19 mouse cellular contexts compared by ENCODE assay signal in the genomic region with DNA sequence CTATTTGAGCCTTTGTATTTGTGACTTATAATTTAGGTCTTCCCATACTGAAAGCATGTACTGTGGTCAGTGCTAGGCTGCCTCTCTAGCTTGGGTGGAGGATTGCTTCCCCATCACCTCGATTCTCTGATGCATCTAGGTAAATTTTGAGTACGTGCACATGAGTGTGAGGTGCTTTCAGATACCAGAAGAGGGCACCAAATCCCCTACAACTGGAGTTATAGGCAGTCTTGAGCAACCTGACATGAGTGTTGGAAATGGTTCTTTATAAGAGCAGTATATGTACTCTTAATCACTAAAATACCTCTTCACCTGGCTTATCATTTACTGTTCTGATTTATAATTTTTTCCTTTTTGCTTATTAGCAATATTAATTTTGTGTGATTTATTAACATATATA.
DNase-seq lines count a peak whose midpoint lies in the region; ATAC-seq and TF ChIP-seq lines count a peak whose summit lies in the region.
"Had no signal": no experiment of that assay in that cellular context is flagged by ENCODE, and none has a peak within 500 bp of the region (broad histone marks: within the 10 kb centered on the region; RNA-seq: fewer than 3 reads in every experiment).

No protein-coding gene starts in this region.

- no peak overlapping the region for H3K27ac ChIP-seq in hindbrain, embryonic 11.5 days (ENCODE audit: low read depth, low read length)
- no peak overlapping the region for H3K27ac ChIP-seq in hindbrain, embryonic 14.5 days
- no peak overlapping the region for H3K27ac ChIP-seq in MEL (ENCODE audit: control insufficient read depth, low read depth, low read length)
- H3K27ac ChIP-seq in limb, embryonic 10.5 days: no peak overlapping the region
- H3K27ac ChIP-seq: embryonic facial prominence, embryonic 12.5 days; forebrain, embryonic 15.5 days; hindbrain, embryonic 10.5 days had no signal

- H3K9ac ChIP-seq in hindbrain, embryonic 11.5 days (ENCODE audit: low read depth, low read length): no peak overlapping the region
- no peak overlapping the region for H3K9ac ChIP-seq in hindbrain, embryonic 14.5 days
- no peak overlapping the region for H3K9ac ChIP-seq in MEL (ENCODE audit: control insufficient read depth, low read depth, low read length, poor library complexity, severe bottlenecking)
- H3K9ac ChIP-seq: embryonic facial prominence, embryonic 12.5 days; forebrain, embryonic 15.5 days; heart, embryonic 12.5 days had no signal

- H3K36me3 ChIP-seq in hindbrain, embryonic 11.5 days (ENCODE audit: control insufficient read depth, insufficient read depth, low read length): no peaks in the 10 kb centered on the region
- no peaks in the 10 kb centered on the region for H3K36me3 ChIP-seq in hindbrain, embryonic 14.5 days (replicated peaks; ENCODE audit: control insufficient read depth, insufficient read depth)
- no peaks in the 10 kb centered on the region for H3K36me3 ChIP-seq in MEL (ENCODE audit: control insufficient read depth in 1 of 2, insufficient read depth in 2 of 2, low read length in 2 of 2)
- H3K36me3 ChIP-seq in limb, embryonic 10.5 days: no peaks in the 10 kb centered on the region
- H3K36me3 ChIP-seq: embryonic facial prominence, embryonic 12.5 days; forebrain, embryonic 15.5 days; heart, embryonic 12.5 days; hindbrain, embryonic 10.5 days had no signal

- WGBS in hindbrain, embryonic 11.5 days: 83% methylated on average over 2 of the region's 2 CpGs
- WGBS in hindbrain, embryonic 14.5 days: 95% methylated on average over 2 of the region's 2 CpGs
- WGBS in limb, embryonic 10.5 days: 94% methylated on average over 2 of the region's 2 CpGs

- no peaks in the 10 kb centered on the region for H3K27me3 ChIP-seq in hindbrain, embryonic 11.5 days (ENCODE audit: control insufficient read depth, insufficient read depth, low read length)
- no peaks in the 10 kb centered on the region for H3K27me3 ChIP-seq in hindbrain, embryonic 14.5 days (ENCODE audit: control insufficient read depth, insufficient read depth, low read length)
- H3K27me3 ChIP-seq in MEL (ENCODE audit: control insufficient read depth in 1 of 2, insufficient read depth in 2 of 2, low read length in 2 of 2): no peaks in the 10 kb centered on the region
- no peaks in the 10 kb centered on the region for H3K27me3 ChIP-seq in limb, embryonic 10.5 days (ENCODE audit: low read depth, poor library complexity, severe bottlenecking)
- H3K27me3 ChIP-seq: embryonic facial prominence, embryonic 12.5 days; forebrain, embryonic 15.5 days; heart, embryonic 12.5 days had no signal

- no peak for ATAC-seq in hindbrain, embryonic 11.5 days (ENCODE audit: low FRiP score)
- no peak for ATAC-seq in hindbrain, embryonic 14.5 days (ENCODE audit: low FRiP score)
- ATAC-seq: forebrain, embryonic 15.5 days; hindbrain, embryonic 16.5 days; inflammation-experienced regulatory T-cells, adult 6 months; intestine, postnatal 0 days had no signal

- H3K4me3 ChIP-seq in hindbrain, embryonic 11.5 days (ENCODE audit: low read depth, low read length): no peak overlapping the region
- no peak overlapping the region for H3K4me3 ChIP-seq in hindbrain, embryonic 14.5 days (replicated peaks; ENCODE audit: low read length)
- no peak overlapping the region for H3K4me3 ChIP-seq in MEL (ENCODE audit: control insufficient read depth in 1 of 2, insufficient read depth in 1 of 2, low read depth in 2 of 2, low read length in 2 of 2)
- no peak overlapping the region for H3K4me3 ChIP-seq in limb, embryonic 10.5 days
- H3K4me3 ChIP-seq: embryonic facial prominence, embryonic 12.5 days; forebrain, embryonic 15.5 days; heart, embryonic 12.5 days; hindbrain, embryonic 10.5 days had no signal

- TF ChIP-seq RAD21 in MEL (IDR thresholded peaks at IDR 0.05; ENCODE audit: low read depth, low read length): no peak; the same call in 1 of the 2 replicates

- TF ChIP-seq POLR2A in MEL (IDR thresholded peaks at IDR 0.05; ENCODE audit: control insufficient read depth in 1 of 2, insufficient read depth in 1 of 2, low read depth in 1 of 2, low read length in 2 of 2, poor library complexity in 1 of 2): no peak

- H3K79me2 ChIP-seq in MEL (ENCODE audit: control insufficient read depth, insufficient read depth, low read length, poor library complexity): no peaks in the 10 kb centered on the region

- DNase-seq in hindbrain, embryonic 11.5 days (ENCODE audit: low spot score): peak; percentile 4
- no peak for DNase-seq in hindbrain, embryonic 14.5 days (ENCODE audit: low spot score)
- peak; percentile 16 for DNase-seq in MEL (ENCODE audit: low read depth, low spot score)
- DNase-seq in WW6 (ENCODE audit: low read depth, low spot score): peak; percentile 4
- DNase-seq in limb, embryonic 10.5 days (ENCODE audit: low spot score): no peak
- DNase-seq in heart, adult 11 months: no peak
- DNase-seq in lung, postnatal 10 days: no peak
- DNase-seq: adrenal gland, postnatal 14 days; cerebellum, adult 11-12 months; cerebellum, adult 9-10 months; cerebellum, postnatal 25 days; gastrocnemius, postnatal 10 days had no signal

- no peak overlapping the region for H3K4me2 ChIP-seq in hindbrain, embryonic 11.5 days (replicated peaks; ENCODE audit: low read depth, low read length)
- no peak overlapping the region for H3K4me2 ChIP-seq in hindbrain, embryonic 14.5 days (replicated peaks)
- H3K4me2 ChIP-seq: embryonic facial prominence, embryonic 12.5 days; forebrain, embryonic 15.5 days; heart, embryonic 12.5 days had no signal

- no peaks in the 10 kb centered on the region for H3K4me1 ChIP-seq in hindbrain, embryonic 11.5 days (replicated peaks; ENCODE audit: control insufficient read depth, insufficient read depth, low read length)
- H3K4me1 ChIP-seq in hindbrain, embryonic 14.5 days (replicated peaks; ENCODE audit: control insufficient read depth, insufficient read depth, low read length): 0 out of 2 replicates have a peak, but pooled peaks cover 4% of the 10 kb centered on the region
- H3K4me1 ChIP-seq in MEL (ENCODE audit: control insufficient read depth in 1 of 2, insufficient read depth in 2 of 2, low read length in 2 of 2): no peaks in the 10 kb centered on the region
- no peaks in the 10 kb centered on the region for H3K4me1 ChIP-seq in limb, embryonic 10.5 days
- H3K4me1 ChIP-seq: embryonic facial prominence, embryonic 12.5 days; forebrain, embryonic 15.5 days; heart, embryonic 12.5 days; hindbrain, embryonic 10.5 days had no signal

- 0 out of 6 replicates have a peak, but pooled peaks of 1 of the 3 experiments have one; percentile 20 for TF ChIP-seq CTCF in MEL (IDR thresholded peaks at IDR 0.05 in 2 of 3, conservative IDR thresholded peaks at IDR 0.05 in 1 of 3; ENCODE audit: control insufficient read depth in 1 of 3, insufficient read depth in 1 of 3, low read depth in 2 of 3, low read length in 3 of 3, poor library complexity in 1 of 3, severe bottlenecking in 1 of 3)

- no peaks in the 10 kb centered on the region for H3K9me3 ChIP-seq in hindbrain, embryonic 11.5 days (ENCODE audit: control insufficient read depth, low read length)
- peaks cover 10% of the 10 kb centered on the region for H3K9me3 ChIP-seq in hindbrain, embryonic 14.5 days (ENCODE audit: control insufficient read depth, low read length)
- H3K9me3 ChIP-seq in MEL (replicated peaks; ENCODE audit: insufficient read depth, low read length): no peaks in the 10 kb centered on the region
- no peaks in the 10 kb centered on the region for H3K9me3 ChIP-seq in limb, embryonic 10.5 days (replicated peaks)
- H3K9me3 ChIP-seq: embryonic facial prominence, embryonic 12.5 days; forebrain, embryonic 15.5 days; heart, embryonic 12.5 days had no signal

- TF ChIP-seq EP300 in MEL (IDR thresholded peaks at IDR 0.05; ENCODE audit: low read depth in 1 of 2, low read length in 2 of 2): no peak

TF ChIP-seq in MEL, 35 proteins besides CTCF, POLR2A, EP300 and RAD21:
- TF ChIP-seq MXI1 (IDR thresholded peaks at IDR 0.05; ENCODE audit: low read depth, low read length): no peak
- TF ChIP-seq ZKSCAN1 (IDR thresholded peaks at IDR 0.05; ENCODE audit: low read depth, low read length): no peak
- no peak for TF ChIP-seq GABPA (IDR thresholded peaks at IDR 0.05; ENCODE audit: low read depth, low read length)
- no peak for TF ChIP-seq MAZ (IDR thresholded peaks at IDR 0.05; ENCODE audit: low read depth, low read length)
- TF ChIP-seq SMC3 (IDR thresholded peaks at IDR 0.05; ENCODE audit: low read depth, low read length): no peak
- TF ChIP-seq KAT2A (conservative IDR thresholded peaks at IDR 0.05; ENCODE audit: low read depth, low read length): no peak
- no peak for TF ChIP-seq ELF1 (IDR thresholded peaks at IDR 0.05; ENCODE audit: low read depth, low read length)
- no peak for TF ChIP-seq HCFC1 (IDR thresholded peaks at IDR 0.05; ENCODE audit: low read depth, low read length)
- TF ChIP-seq SIN3A (IDR thresholded peaks at IDR 0.05; ENCODE audit: low read length): no peak
- no peak for TF ChIP-seq MEF2A (IDR thresholded peaks at IDR 0.05; ENCODE audit: extremely low read depth, insufficient replicate concordance, low read depth, low read length, poor library complexity, severe bottlenecking)
- no peak for TF ChIP-seq NRF1 (IDR thresholded peaks at IDR 0.05; ENCODE audit: insufficient read depth, low read depth, low read length, poor library complexity, severe bottlenecking)
- no peak for TF ChIP-seq TBP (IDR thresholded peaks at IDR 0.05; ENCODE audit: low read depth, low read length)
- TF ChIP-seq TCF12 (IDR thresholded peaks at IDR 0.05; ENCODE audit: low read depth, low read length): no peak
- TF ChIP-seq GATA1 (IDR thresholded peaks at IDR 0.05; ENCODE audit: low read depth, low read length): no peak
- TF ChIP-seq CHD2 (IDR thresholded peaks at IDR 0.05; ENCODE audit: low read length): no peak
- TF ChIP-seq MAX (IDR thresholded peaks at IDR 0.05; ENCODE audit: low read length): no peak
- no peak for TF ChIP-seq ZMIZ1 (IDR thresholded peaks at IDR 0.05; ENCODE audit: low read depth, low read length)
- TF ChIP-seq E2F4 (IDR thresholded peaks at IDR 0.05; ENCODE audit: borderline replicate concordance, low read depth, low read length): no peak

Comparison
In these comparisons a context has a peak if more than half of its experiments do, and no peak if none do; other contexts are left out.
1. DNase-seq: peak in hindbrain, embryonic 11.5 days (single experiment), MEL (single experiment) and WW6 (single experiment); none in hindbrain, embryonic 14.5 days (single experiment), limb, embryonic 10.5 days (single experiment), heart, adult 11 months (single experiment) and lung, postnatal 10 days (single experiment).